Mouse (Mus musculus) forebrain, embryonic 14.5 days (tissue): ENCODE results near the gene Med16. TPM values are rescaled to one million over a fixed set of nuclear protein-coding genes. Genes with fewer than 3 reads are reported as not detected.

ENCODE experiments used
- ATAC-seq: fragments of 200-750 bp; cut with Nextera tagmentation; 2 replicates; pipeline ENCODE4 v1.8.0; 2017; ENCODE audit warnings: mild to moderate bottlenecking, moderate library complexity
- DNase-seq: peaks from one replicate; pipeline ENCODE4 v3.0.0-alpha.2; 2015; ENCODE audit warnings: low spot score
- H3K27ac ChIP-seq: fragments of 300-500 bp; sonication (generic); 2 replicates; pipeline ENCODE4 v1.5.1; 2014; ENCODE audit warnings: low read depth, mild to moderate bottlenecking, control low read depth, low read length, moderate library complexity
- H3K27me3 ChIP-seq: fragments of 300-500 bp; sonication (generic); replicated peaks from 2 replicates; pipeline ENCODE4 v1.6.1; 2014; ENCODE audit warnings: low read length, control low read depth, mixed read lengths; ENCODE audit not compliant: control insufficient read depth, insufficient read depth
- H3K36me3 ChIP-seq: fragments of 300-500 bp; sonication (generic); 2 replicates; pipeline ENCODE4 v1.6.1; 2014; ENCODE audit warnings: low read length, control low read depth; ENCODE audit not compliant: control insufficient read depth, insufficient read depth
- H3K4me1 ChIP-seq: fragments of 300-500 bp; sonication (generic); 2 replicates; pipeline ENCODE4 v1.6.1; 2014; ENCODE audit warnings: antibody characterized with exemption, low read length, control low read depth; ENCODE audit not compliant: control insufficient read depth, insufficient read depth
- H3K4me2 ChIP-seq: fragments of 300-500 bp; sonication (generic); 2 replicates; pipeline ENCODE4 v1.6.1; 2014; ENCODE audit warnings: mild to moderate bottlenecking, control low read depth, low read length
- H3K4me3 ChIP-seq: fragments of 300-500 bp; sonication (generic); 2 replicates; pipeline ENCODE4 v1.5.1; 2014; ENCODE audit warnings: low read depth, low read length, control low read depth
- H3K9ac ChIP-seq: fragments of 300-500 bp; sonication (generic); 2 replicates; pipeline ENCODE4 v1.6.1; 2014; ENCODE audit warnings: mild to moderate bottlenecking, low read length, control low read depth, moderate library complexity
- H3K9me3 ChIP-seq: fragments of 300-500 bp; sonication (generic); replicated peaks from 2 replicates; pipeline ENCODE4 v1.6.1; 2016; ENCODE audit warnings: low read length, control low read depth, mixed read lengths; ENCODE audit not compliant: control insufficient read depth
- WGBS: fragments of 180-500 bp; shearing (Covaris S2); extraction: QIAGEN DNeasy Blood & Tissue Kit; methylation state at CpG from one replicate; pipeline ENCODE4 v1.1.7; 2014; 5-methylcytosine and 5-hydroxymethylcytosine counted together
- polyA plus RNA-seq: library from polyadenylated mRNA; unstranded; fragments of >200 nt; fragmentation: Nextera tagmentation; extraction: Ambion mirVana; gene quantifications from 2 replicates; pipeline ENCODE4 v1.2.1, GENCODE M21; 2014

Med16 gene
- polyA plus RNA-seq, 1 experiment from 2014 or later = 40.5 TPM

GRCm38 (mm10) chr10:79914948-79915596, 6.3 kb upstream of the Med16 start:
- no peaks in the 10 kb centered on the region for H3K9me3 ChIP-seq
- H3K4me3 ChIP-seq = no peak overlapping the region
- DNase-seq (no peak), ATAC-seq (no peak)
- H3K9ac ChIP-seq = peak overlapping the region; percentile 13; the same call in 1 of the 2 replicates
- peaks cover 15% of the 10 kb centered on the region for H3K36me3 ChIP-seq
- WGBS = 74% methylated on average over 7 of the region's 7 CpGs
- peaks cover 27% of the 10 kb centered on the region for H3K27me3 ChIP-seq
- H3K27ac ChIP-seq = no peak overlapping the region
- H3K4me2 ChIP-seq = peak overlapping the region; percentile 93; the same call in 1 of the 2 replicates
- H3K4me1 ChIP-seq = peaks cover 17% of the 10 kb centered on the region

GRCm38 (mm10) chr10:79914131-79914947, 5.6 kb upstream of the Med16 start:
- H3K4me1 ChIP-seq = peaks cover 21% of the 10 kb centered on the region
- H3K27ac ChIP-seq = no peak overlapping the region
- no peak for ATAC-seq
- H3K27me3 ChIP-seq = peaks cover 20% of the 10 kb centered on the region
- H3K4me3 ChIP-seq = no peak overlapping the region
- peaks cover 15% of the 10 kb centered on the region for H3K36me3 ChIP-seq
- peak overlapping the region; percentile 21 for H3K9ac ChIP-seq
- no peaks in the 10 kb centered on the region for H3K9me3 ChIP-seq
- DNase-seq = peak; percentile 40
- 0 out of 2 replicates have a peak overlapping the region, but pooled peaks have one; percentile 3 for H3K4me2 ChIP-seq
- WGBS = 68% methylated on average over 9 of the region's 11 CpGs

- H3K27me3 ChIP-seq = peaks cover under 1% of the 10 kb centered on the region
- ATAC-seq (no peak), DNase-seq (no peak)
- no peak overlapping the region for H3K4me2 ChIP-seq
- H3K27ac ChIP-seq = no peak overlapping the region
- WGBS = 62% methylated on average over 20 of the region's 20 CpGs
- H3K9me3 ChIP-seq = no peaks in the 10 kb centered on the region
- no peak overlapping the region for H3K4me3 ChIP-seq
- H3K4me1 ChIP-seq = peaks cover 21% of the 10 kb centered on the region
- H3K9ac ChIP-seq = no peak overlapping the region
- H3K36me3 ChIP-seq = peaks cover 15% of the 10 kb centered on the region
Observed at GRCm38 (mm10) chr10:79912412-79912811, 3.7 kb upstream of the Med16 start.

- peak within 1 kb of the TSS; percentile 70 for H3K27ac ChIP-seq
- peaks cover 13% of the 10 kb centered on the region for H3K4me1 ChIP-seq
- no peak within 1 kb of the TSS for H3K4me2 ChIP-seq
- no peak within 1 kb of the TSS; the same call in 1 of the 2 replicates for H3K9ac ChIP-seq
- ATAC-seq (no peak), DNase-seq (no peak)
- peaks cover 33% of the 10 kb centered on the region for H3K36me3 ChIP-seq
- H3K27me3 ChIP-seq = no peaks in the 10 kb centered on the region
- no peaks in the 10 kb centered on the region for H3K9me3 ChIP-seq
- 89% methylated on average over 4 of the region's 4 CpGs for WGBS
- no peak within 1 kb of the TSS for H3K4me3 ChIP-seq
Observed at GRCm38 (mm10) chr10:79910556-79910955, 1.8 kb upstream of the Med16 start, which contains the start of gene Gm26602. Gm26602 (plus strand) TSS chr10:79910856.

GRCm38 (mm10) chr10:79909092-79909922, 584 bp upstream of the Med16 start:
- Histone ChIP-seq H3K4me3 (peak overlapping the region; percentile 56), H3K9ac (peak overlapping the region; percentile 88), H3K4me2 (peak overlapping the region; percentile 35), H3K9me3 (no peaks in the 10 kb centered on the region), H3K4me1 (peaks cover 6% of the 10 kb centered on the region), H3K27me3 (no peaks in the 10 kb centered on the region), H3K27ac (peak overlapping the region; percentile 70), H3K36me3 (peaks cover 44% of the 10 kb centered on the region)
- WGBS = 21% methylated on average over 14 of the region's 14 CpGs
- ATAC-seq (peak; percentile 70), DNase-seq (peak; percentile 69)

GRCm38 (mm10) chr10:79907415-79907814, 1.3 kb downstream of the Med16 start:
- 93% methylated on average over 10 of the region's 10 CpGs for WGBS
- H3K27me3 ChIP-seq = no peaks in the 10 kb centered on the region
- H3K9me3 ChIP-seq = no peaks in the 10 kb centered on the region
- H3K27ac ChIP-seq = no peak overlapping the region
- DNase-seq (no peak), ATAC-seq (no peak)
- H3K36me3 ChIP-seq = peaks cover 52% of the 10 kb centered on the region
- peaks cover 4% of the 10 kb centered on the region; the same call in 1 of the 2 replicates for H3K4me1 ChIP-seq
- no peak overlapping the region for H3K4me3 ChIP-seq
- H3K9ac ChIP-seq = no peak overlapping the region
- H3K4me2 ChIP-seq = no peak overlapping the region

GRCm38 (mm10) chr10:79906712-79907111, 2.0 kb downstream of the Med16 start:
- no peaks in the 10 kb centered on the region for H3K9me3 ChIP-seq
- no peak overlapping the region for H3K4me2 ChIP-seq
- no peak overlapping the region for H3K27ac ChIP-seq
- peaks cover 54% of the 10 kb centered on the region for H3K36me3 ChIP-seq
- ATAC-seq (no peak), DNase-seq (no peak)
- no peak overlapping the region for H3K9ac ChIP-seq
- H3K27me3 ChIP-seq = no peaks in the 10 kb centered on the region
- peaks cover 4% of the 10 kb centered on the region; the same call in 1 of the 2 replicates for H3K4me1 ChIP-seq
- 90% methylated on average over 9 of the region's 9 CpGs for WGBS
- H3K4me3 ChIP-seq = no peak overlapping the region

GRCm38 (mm10) chr10:79900951-79901410, 7.7 kb downstream of the Med16 start:
- no peaks in the 10 kb centered on the region for H3K27me3 ChIP-seq
- H3K36me3 ChIP-seq = peaks cover 59% of the 10 kb centered on the region
- 8% methylated on average over 2 of the region's 2 CpGs for WGBS
- H3K9ac ChIP-seq = no peak overlapping the region
- H3K9me3 ChIP-seq = no peaks in the 10 kb centered on the region
- no peak overlapping the region for H3K4me2 ChIP-seq
- ATAC-seq (peak; percentile 74), DNase-seq (peak; percentile 69)
- H3K4me1 ChIP-seq = no peaks in the 10 kb centered on the region
- H3K27ac ChIP-seq = peak overlapping the region; percentile 15; the same call in 1 of the 2 replicates
- H3K4me3 ChIP-seq = no peak overlapping the region
